In genomic region chr10:119483766-119484165, GRCm38 (mm10) we compare ENCODE assay signal across 13 mouse cellular contexts. TPM values are rescaled to one million over a fixed set of nuclear protein-coding genes. Genes with fewer than 3 reads are reported as not detected.
DNase-seq lines count a peak whose midpoint lies in the region; ATAC-seq and TF ChIP-seq lines count a peak whose summit lies in the region.
"Had no signal": no experiment of that assay in that cellular context is flagged by ENCODE, and none has a peak within 500 bp of the region (broad histone marks: within the 10 kb centered on the region; RNA-seq: fewer than 3 reads in every experiment).

No protein-coding gene starts in this region.

- H3K27me3 ChIP-seq in forebrain, postnatal 0 days (ENCODE audit: insufficient read depth, low read length): no peaks in the 10 kb centered on the region
- H3K27me3 ChIP-seq in midbrain, embryonic 14.5 days (ENCODE audit: control insufficient read depth, insufficient read depth, low read length): no peaks in the 10 kb centered on the region

- 10% methylated on average over 6 of the region's 6 CpGs for WGBS in forebrain, postnatal 0 days
- WGBS in midbrain, embryonic 14.5 days: 5% methylated on average over 6 of the region's 6 CpGs

- ATAC-seq in forebrain, postnatal 0 days: peak; percentile 47; the same call in 1 of the 2 replicates
- no peak for ATAC-seq in midbrain, embryonic 14.5 days (ENCODE audit: low FRiP score, low TSS enrichment)
- ATAC-seq in monocyte, adult 5-6 weeks (replicated peaks; ENCODE audit: insufficient number of reproducible peaks, low FRiP score, low TSS enrichment, poor library complexity, severe bottlenecking): no peak

- H3K36me3 ChIP-seq in forebrain, postnatal 0 days (ENCODE audit: insufficient read depth): no peaks in the 10 kb centered on the region
- H3K36me3 ChIP-seq in midbrain, embryonic 14.5 days (ENCODE audit: control insufficient read depth, insufficient read depth, low read length): no peaks in the 10 kb centered on the region

- H3K4me3 ChIP-seq in forebrain, postnatal 0 days (ENCODE audit: low read depth, low read length): no peak overlapping the region
- H3K4me3 ChIP-seq in midbrain, embryonic 14.5 days (replicated peaks; ENCODE audit: low read depth, low read length): no peak overlapping the region
- H3K4me3 ChIP-seq: erythroblast, embryonic 14.5 days had no signal

- peak; percentile 85 for DNase-seq in R1 (ENCODE audit: low read depth, low spot score)
- DNase-seq in embryo, embryonic 10 days (ENCODE audit: low spot score): peak; percentile 59
- peak; percentile 4 for DNase-seq in forebrain, postnatal 0 days
- DNase-seq in midbrain, embryonic 14.5 days: peak; percentile 39
- no peak for DNase-seq in lung, postnatal 25 days (ENCODE audit: low spot score)
- DNase-seq in urinary bladder, adult 2 months (ENCODE audit: low spot score): no peak
- DNase-seq: cerebellum, postnatal 14 days; gastrocnemius, postnatal 10 days; kidney, postnatal 36 days had no signal

- no peaks in the 10 kb centered on the region for H3K9me3 ChIP-seq in forebrain, postnatal 0 days (ENCODE audit: low read length)
- no peaks in the 10 kb centered on the region for H3K9me3 ChIP-seq in midbrain, embryonic 14.5 days (ENCODE audit: control insufficient read depth, low read length)

- H3K4me2 ChIP-seq in forebrain, postnatal 0 days (ENCODE audit: low read depth): no peak overlapping the region
- no peak overlapping the region for H3K4me2 ChIP-seq in midbrain, embryonic 14.5 days (ENCODE audit: low read length)

- peaks cover 8% of the 10 kb centered on the region; the same call in 1 of the 2 replicates for H3K4me1 ChIP-seq in forebrain, postnatal 0 days (ENCODE audit: insufficient read depth)
- H3K4me1 ChIP-seq in midbrain, embryonic 14.5 days (ENCODE audit: control insufficient read depth, insufficient read depth, low read length): peaks cover 13% of the 10 kb centered on the region

- H3K27ac ChIP-seq in forebrain, postnatal 0 days (ENCODE audit: low read depth, low read length): no peak overlapping the region
- H3K27ac ChIP-seq in midbrain, embryonic 14.5 days (replicated peaks; ENCODE audit: low read depth, low read length): no peak overlapping the region
- H3K27ac ChIP-seq: stomach, postnatal 0 days had no signal

- TF ChIP-seq CTCF in forebrain, postnatal 0 days (IDR thresholded peaks at IDR 0.05; ENCODE audit: low read depth): no peak

- H3K9ac ChIP-seq in forebrain, postnatal 0 days: no peak overlapping the region
- H3K9ac ChIP-seq in midbrain, embryonic 14.5 days (replicated peaks; ENCODE audit: low read length): no peak overlapping the region

RNA-seq across cellular contexts. Expression of gene Grip1, which starts 30.1 kb away (rescaled TPM):
- total RNA-seq in forebrain, postnatal 0 days (2014; rRNA removed): 34.2 and 34.5 TPM in 2 replicates
- polyA plus RNA-seq in forebrain, postnatal 0 days (2015; fragmentation: Nextera tagmentation; extraction: Ambion mirVana): 11.4 and 14.8 TPM in 2 replicates
- 16.8 and 17.8 TPM in 2 replicates for polyA plus RNA-seq in midbrain, embryonic 14.5 days (2014; fragmentation: Nextera tagmentation; extraction: Ambion mirVana)
- 0.28 and 0.30 TPM in 2 replicates for polyA plus RNA-seq in urinary bladder, adult 2 months (2012; rRNA removed)
- total RNA-seq in monocyte, adult 5-6 weeks (2017): not detected in 3 replicates
- total RNA-seq: megakaryocyte progenitor cell, adult 5-6 weeks had no signal
- polyA plus RNA-seq: erythroblast, embryonic 14.5 days had no signal

Comparison
In these comparisons a context has a peak if more than half of its experiments do, and no peak if none do; other contexts are left out.
1. DNase-seq: peak in R1 (single experiment), embryo, embryonic 10 days (single experiment), forebrain, postnatal 0 days (single experiment) and midbrain, embryonic 14.5 days (single experiment); none in lung, postnatal 25 days (single experiment) and urinary bladder, adult 2 months (single experiment).